Mouse (Mus musculus): Measurements from ENCODE around the gene Vmn2r71. TPM values are rescaled to one million over a fixed set of nuclear protein-coding genes. Genes with fewer than 3 reads are reported as not detected.

Vmn2r71 gene
- total RNA-seq (2015; ENCODE audit: low replicate concordance) (not detected in 2 replicates), total RNA-seq (2017; ENCODE audit: low replicate concordance) (not detected in 2 replicates)

DNA sequence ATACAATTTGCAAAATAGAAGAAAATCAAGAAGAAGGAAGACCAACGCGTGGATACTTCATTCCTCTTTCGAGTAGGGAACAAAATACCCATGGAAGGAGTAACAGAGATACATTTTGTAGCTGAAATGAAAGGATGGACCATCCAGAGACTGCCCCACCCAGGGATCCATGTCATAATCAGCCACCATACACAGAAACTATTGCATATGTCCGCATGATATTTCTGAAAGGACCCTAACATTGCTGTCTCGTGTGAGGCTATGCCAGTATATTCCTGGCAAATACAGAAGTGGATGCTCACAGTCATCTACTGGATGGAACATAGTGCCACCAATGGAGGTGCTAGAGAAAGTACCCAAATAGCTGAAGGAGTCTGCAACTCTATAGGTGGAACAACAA, at the start of gene Vmn2r71:
Gene Vmn2r71, plus strand, starts transcription at position 301 of the 400 bp plus-strand sequence.
- no peak for ATAC-seq (replicated peaks; ENCODE audit: low FRiP score, poor library complexity, severe bottlenecking)

DNA sequence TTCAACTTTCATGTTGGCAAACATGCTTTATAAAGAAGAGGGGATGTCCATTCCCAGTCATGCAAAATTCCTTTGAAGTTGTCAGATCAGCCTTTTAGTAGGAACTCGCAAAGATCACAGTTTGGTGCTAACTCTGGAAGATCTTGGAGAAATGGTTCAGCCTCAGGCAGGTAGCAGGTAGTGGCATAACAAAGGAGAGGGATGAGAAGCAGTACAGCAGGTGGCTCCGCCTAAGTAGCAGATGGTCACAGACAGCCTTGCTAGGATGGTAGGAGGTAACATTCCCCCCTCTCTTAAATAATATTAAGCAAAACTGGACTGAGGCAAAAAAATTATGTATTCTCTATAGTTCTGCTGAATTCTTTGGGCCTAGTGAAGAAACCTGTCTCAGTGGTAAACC, 20.8 kb upstream of the Vmn2r71 start:
- no peak for ATAC-seq (replicated peaks; ENCODE audit: low FRiP score, poor library complexity, severe bottlenecking)

DNA sequence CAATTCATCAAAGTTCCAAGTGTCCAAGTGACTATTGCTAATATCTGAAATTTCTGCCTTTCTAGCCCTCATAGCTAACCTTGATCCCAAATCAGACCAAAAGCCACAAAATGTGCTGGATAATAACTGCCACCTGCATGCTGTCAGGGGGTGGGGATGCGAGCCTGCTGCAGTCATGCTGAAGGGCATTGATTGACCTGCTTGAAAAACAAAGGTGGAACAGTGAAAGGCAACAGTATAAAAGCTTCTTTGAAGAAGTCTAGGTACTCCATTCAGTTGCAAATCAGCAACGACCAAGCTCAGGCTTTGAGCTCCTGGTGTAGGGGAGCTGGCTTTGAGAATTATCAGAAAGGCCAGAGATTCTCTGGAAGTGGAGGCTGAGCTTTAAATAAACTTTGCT, 19.8 kb upstream of the Vmn2r71 start:
- no peak for ATAC-seq (replicated peaks; ENCODE audit: low FRiP score, poor library complexity, severe bottlenecking)

DNA sequence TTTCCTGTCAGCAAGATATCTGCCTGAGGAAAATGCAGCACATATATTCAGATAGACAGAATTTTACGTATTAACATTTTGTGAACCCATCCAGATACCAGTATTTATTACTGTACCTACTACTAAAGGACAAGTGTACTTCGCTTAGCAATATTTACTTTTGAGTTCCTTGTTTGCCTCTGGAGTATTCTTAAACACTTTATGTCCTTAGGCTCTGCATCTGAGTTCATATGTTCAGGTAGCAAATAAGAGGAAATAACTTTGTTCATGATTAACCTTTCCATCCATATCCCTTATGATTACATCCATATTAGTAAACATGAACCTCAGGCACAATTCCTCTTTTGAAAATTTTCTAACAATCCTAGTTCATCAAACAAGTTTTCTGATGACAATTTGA, 6.2 kb downstream of the Vmn2r71 start, which contains the start of gene Vmn2r70:
Gene Vmn2r70, minus strand, starts transcription at position 101 of the 400 bp plus-strand sequence.
- ATAC-seq (replicated peaks; ENCODE audit: low FRiP score, poor library complexity, severe bottlenecking): no peak

Other genes starting within 250 kb of the Vmn2r71 start
- gene Vmn2r69, start 147.2 kb upstream of the Vmn2r71 start, total RNA-seq (2015; ENCODE audit: low replicate concordance): not detected in 2 replicates
- not detected in 2 replicates for gene Vmn2r69, start 147.2 kb upstream of the Vmn2r71 start, total RNA-seq (2017; ENCODE audit: low replicate concordance)
- gene Vmn2r70, start 6.1 kb downstream of the Vmn2r71 start, total RNA-seq (2015; ENCODE audit: low replicate concordance): not detected in 2 replicates
- not detected in 2 replicates for gene Vmn2r70, start 6.1 kb downstream of the Vmn2r71 start, total RNA-seq (2017; ENCODE audit: low replicate concordance)
- not detected in 2 replicates for gene Vmn2r72, start 192.0 kb downstream of the Vmn2r71 start, total RNA-seq (2015; ENCODE audit: low replicate concordance)
- gene Vmn2r72, start 192.0 kb downstream of the Vmn2r71 start, total RNA-seq (2017; ENCODE audit: low replicate concordance): not detected in 2 replicates